Mouse (Mus musculus): Measurements from ENCODE around the gene Olr1.

DNA sequence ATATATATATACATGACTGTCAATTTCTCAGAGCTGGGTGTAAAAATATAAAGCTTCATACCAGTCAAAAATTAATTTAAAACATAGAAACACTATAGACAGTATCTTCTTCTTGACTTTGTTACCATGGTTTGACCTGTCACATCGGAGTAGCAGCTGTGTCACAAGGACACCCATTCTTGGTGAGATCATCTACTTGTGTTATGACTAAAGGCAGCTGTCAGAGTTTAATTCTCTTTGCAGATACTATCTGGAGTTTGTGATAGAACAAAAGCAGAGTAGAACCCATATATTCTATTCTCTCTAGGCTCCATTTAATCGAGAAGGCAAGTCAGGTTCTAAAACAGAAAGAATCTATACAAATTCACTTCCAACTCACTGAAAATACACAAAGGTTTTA, 68.9 kb downstream of the Olr1 start:
- no peak for TF ChIP-seq CTCF (IDR thresholded peaks at IDR 0.05; ENCODE audit: borderline replicate concordance, control insufficient read depth, extremely low read depth, insufficient read depth, low read length, poor library complexity)
- no peak for TF ChIP-seq POLR2A (IDR thresholded peaks at IDR 0.05; ENCODE audit: control insufficient read depth, extremely low read depth, insufficient read depth, low read length, poor library complexity)
